Mouse (Mus musculus): ENCODE results near the gene Pvr. TPM values are rescaled to one million over a fixed set of nuclear protein-coding genes. Genes with fewer than 3 reads are reported as not detected.
"Not testable (repeated sequence)": the region's sequence is repeated elsewhere in the genome, so short reads cannot be mapped to it uniquely, and the experiment has no call there.

Pvr gene
- polyA plus RNA-seq, 1 experiment from 2014 or later: 10.3 TPM

- Histone ChIP-seq H3K4me3 (replicated peaks; ENCODE audit: low read length) (no peak overlapping the region), H3K9ac (replicated peaks; ENCODE audit: low read depth, low read length) (no peak overlapping the region), H3K27me3 (replicated peaks; ENCODE audit: control insufficient read depth, insufficient read depth, low read length) (no peaks in the 10 kb centered on the region), H3K27ac (ENCODE audit: low read length) (no peak overlapping the region), H3K9me3 (ENCODE audit: control insufficient read depth, low read length) (no peaks in the 10 kb centered on the region), H3K4me2 (ENCODE audit: low read length) (no peak overlapping the region), H3K4me1 (replicated peaks; ENCODE audit: control insufficient read depth, insufficient read depth, low read length) (peaks cover 8% of the 10 kb centered on the region; the same call in 1 of the 2 replicates), H3K36me3 (ENCODE audit: control insufficient read depth, insufficient read depth) (no peaks in the 10 kb centered on the region)
- no peak for ATAC-seq
- WGBS: 84% methylated on average over 11 of the region's 11 CpGs
Observed at GRCm38 (mm10) chr7:19937229-19937821, 16.4 kb upstream of the Pvr start.

GRCm38 (mm10) chr7:19935961-19936360 is 15.0 kb upstream of the Pvr start:
- H3K9ac ChIP-seq (replicated peaks; ENCODE audit: low read depth, low read length): no peak overlapping the region
- no peak for ATAC-seq
- no peak overlapping the region for H3K4me2 ChIP-seq (ENCODE audit: low read length)
- no peak overlapping the region for H3K4me3 ChIP-seq (replicated peaks; ENCODE audit: low read length)
- H3K27me3 ChIP-seq (replicated peaks; ENCODE audit: control insufficient read depth, insufficient read depth, low read length): no peaks in the 10 kb centered on the region
- WGBS: 68% methylated on average over 6 of the region's 6 CpGs
- H3K9me3 ChIP-seq (ENCODE audit: control insufficient read depth, low read length): no peaks in the 10 kb centered on the region
- H3K27ac ChIP-seq (ENCODE audit: low read length): no peak overlapping the region
- H3K36me3 ChIP-seq (ENCODE audit: control insufficient read depth, insufficient read depth): no peaks in the 10 kb centered on the region
- H3K4me1 ChIP-seq (replicated peaks; ENCODE audit: control insufficient read depth, insufficient read depth, low read length): peaks cover 8% of the 10 kb centered on the region; the same call in 1 of the 2 replicates

DNA sequence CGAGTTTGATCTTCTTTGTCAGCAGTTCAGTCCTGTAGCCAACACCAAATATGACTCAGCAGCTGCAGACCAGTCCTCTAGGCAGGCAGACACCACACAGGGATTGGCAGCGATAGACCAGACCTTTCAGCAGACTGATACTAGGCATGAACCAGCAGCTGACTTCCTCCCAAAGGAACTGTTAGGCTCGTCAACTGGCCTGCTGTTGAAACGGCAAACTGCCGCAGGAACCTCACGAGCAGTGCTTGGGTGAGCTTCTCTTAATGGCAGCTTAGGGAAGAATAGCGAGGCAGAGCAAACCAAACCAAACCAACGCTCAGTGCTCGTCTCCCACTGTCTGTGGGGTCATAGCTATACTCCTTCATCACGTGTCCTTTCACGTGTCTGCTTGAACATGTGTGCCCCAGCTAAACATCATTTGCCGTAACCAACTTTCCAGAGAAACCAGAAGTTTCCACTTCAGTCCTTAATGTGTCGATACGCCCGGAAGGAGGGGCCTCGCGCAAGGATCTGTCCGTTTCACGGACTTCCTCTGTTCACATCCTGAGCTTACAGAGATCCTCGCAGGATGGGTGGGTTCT is 14.3 kb upstream of the Pvr start:
- ATAC-seq: no peak
- Histone ChIP-seq H3K27ac (ENCODE audit: low read length) (no peak overlapping the region), H3K9ac (replicated peaks; ENCODE audit: low read depth, low read length) (no peak overlapping the region), H3K9me3 (ENCODE audit: control insufficient read depth, low read length) (no peaks in the 10 kb centered on the region), H3K27me3 (replicated peaks; ENCODE audit: control insufficient read depth, insufficient read depth, low read length) (no peaks in the 10 kb centered on the region), H3K4me2 (ENCODE audit: low read length) (no peak overlapping the region), H3K4me3 (replicated peaks; ENCODE audit: low read length) (no peak overlapping the region), H3K4me1 (replicated peaks; ENCODE audit: control insufficient read depth, insufficient read depth, low read length) (peaks cover 8% of the 10 kb centered on the region; the same call in 1 of the 2 replicates), H3K36me3 (ENCODE audit: control insufficient read depth, insufficient read depth) (no peaks in the 10 kb centered on the region)
- WGBS: 86% methylated on average over 20 of the region's 20 CpGs

GRCm38 (mm10) chr7:19932877-19933809 is 12.2 kb upstream of the Pvr start:
- Histone ChIP-seq H3K36me3 (ENCODE audit: control insufficient read depth, insufficient read depth) (no peaks in the 10 kb centered on the region), H3K27ac (ENCODE audit: low read length) (peak overlapping the region; percentile 52), H3K27me3 (replicated peaks; ENCODE audit: control insufficient read depth, insufficient read depth, low read length) (no peaks in the 10 kb centered on the region), H3K9ac (replicated peaks; ENCODE audit: low read depth, low read length) (no peak overlapping the region), H3K4me2 (ENCODE audit: low read length) (peak overlapping the region; percentile 40), H3K9me3 (ENCODE audit: control insufficient read depth, low read length) (no peaks in the 10 kb centered on the region), H3K4me3 (replicated peaks; ENCODE audit: low read length) (peak overlapping the region; percentile 36), H3K4me1 (replicated peaks; ENCODE audit: control insufficient read depth, insufficient read depth, low read length) (peaks cover 8% of the 10 kb centered on the region; the same call in 1 of the 2 replicates)
- ATAC-seq: peak; percentile 77
- 21% methylated on average over 20 of the region's 21 CpGs for WGBS

- H3K27me3 ChIP-seq (replicated peaks; ENCODE audit: control insufficient read depth, insufficient read depth, low read length): no peaks in the 10 kb centered on the region
- no peaks in the 10 kb centered on the region for H3K36me3 ChIP-seq (ENCODE audit: control insufficient read depth, insufficient read depth)
- no peaks in the 10 kb centered on the region for H3K9me3 ChIP-seq (ENCODE audit: control insufficient read depth, low read length)
- H3K27ac ChIP-seq (ENCODE audit: low read length): no peak overlapping the region
- ATAC-seq: peak; percentile 51
- peak overlapping the region; percentile 27 for H3K4me2 ChIP-seq (ENCODE audit: low read length)
- H3K9ac ChIP-seq (replicated peaks; ENCODE audit: low read depth, low read length): no peak overlapping the region; the same call in 1 of the 2 replicates
- peaks cover 8% of the 10 kb centered on the region; the same call in 1 of the 2 replicates for H3K4me1 ChIP-seq (replicated peaks; ENCODE audit: control insufficient read depth, insufficient read depth, low read length)
- WGBS: 23% methylated on average over 13 of the region's 13 CpGs
- no peak overlapping the region for H3K4me3 ChIP-seq (replicated peaks; ENCODE audit: low read length)
Observed at GRCm38 (mm10) chr7:19932133-19932876, 11.3 kb upstream of the Pvr start.

DNA sequence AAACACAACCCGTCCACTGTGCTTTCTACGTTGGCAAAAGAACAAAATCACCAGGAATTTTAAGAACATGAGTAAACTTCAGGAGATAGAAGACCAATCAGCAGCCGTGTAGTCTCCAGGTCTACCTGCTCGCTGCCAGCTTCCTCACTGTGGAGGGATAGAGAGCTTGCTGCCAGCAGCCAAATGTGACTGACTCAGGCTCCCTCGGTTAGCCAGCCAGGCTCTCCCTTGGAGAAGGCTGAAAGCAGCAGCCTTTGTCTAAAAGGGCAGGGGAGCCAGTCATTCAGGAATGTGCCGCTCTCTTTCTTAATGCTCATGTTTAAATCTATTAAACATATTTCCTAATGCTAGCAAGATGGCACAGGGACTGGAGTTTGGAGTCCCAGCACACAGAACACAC is 9.5 kb upstream of the Pvr start:
- H3K27ac ChIP-seq (ENCODE audit: low read length); H3K4me3 ChIP-seq (replicated peaks; ENCODE audit: low read length); H3K4me1 ChIP-seq (replicated peaks; ENCODE audit: control insufficient read depth, insufficient read depth, low read length); H3K27me3 ChIP-seq (replicated peaks; ENCODE audit: control insufficient read depth, insufficient read depth, low read length); H3K4me2 ChIP-seq (ENCODE audit: low read length); H3K9ac ChIP-seq (replicated peaks; ENCODE audit: low read depth, low read length); ATAC-seq; H3K36me3 ChIP-seq (ENCODE audit: control insufficient read depth, insufficient read depth); H3K9me3 ChIP-seq (ENCODE audit: control insufficient read depth, low read length): not testable (repeated sequence)
- 69% methylated on average over 6 of the region's 6 CpGs for WGBS

DNA sequence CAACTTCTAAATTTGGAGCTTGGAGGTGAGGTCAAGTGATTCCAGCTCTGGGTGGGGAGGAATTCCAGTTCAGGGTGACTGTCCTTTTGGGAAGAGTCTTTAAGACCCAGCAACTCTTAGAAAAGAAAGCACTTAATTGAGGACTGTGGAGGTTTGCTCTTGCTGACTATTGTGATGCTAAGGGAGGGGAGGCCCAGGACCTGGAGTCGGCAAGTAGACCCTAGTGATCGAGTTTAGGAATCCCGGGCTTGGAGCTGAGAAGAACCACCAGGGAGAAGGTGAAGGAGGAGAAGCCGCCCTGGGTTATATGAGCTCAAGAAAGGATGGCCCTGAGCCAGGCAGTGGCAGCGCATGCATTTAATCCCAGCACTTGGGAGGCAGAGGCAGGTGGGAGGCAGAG is 7.5 kb upstream of the Pvr start:
- H3K9me3 ChIP-seq (ENCODE audit: control insufficient read depth, low read length): no peaks in the 10 kb centered on the region
- WGBS: 59% methylated on average over 5 of the region's 5 CpGs
- H3K4me2 ChIP-seq (ENCODE audit: low read length): no peak overlapping the region
- H3K27me3 ChIP-seq (replicated peaks; ENCODE audit: control insufficient read depth, insufficient read depth, low read length): no peaks in the 10 kb centered on the region
- no peak overlapping the region for H3K9ac ChIP-seq (replicated peaks; ENCODE audit: low read depth, low read length)
- no peak overlapping the region for H3K4me3 ChIP-seq (replicated peaks; ENCODE audit: low read length)
- no peaks in the 10 kb centered on the region for H3K36me3 ChIP-seq (ENCODE audit: control insufficient read depth, insufficient read depth)
- ATAC-seq: no peak
- H3K4me1 ChIP-seq (replicated peaks; ENCODE audit: control insufficient read depth, insufficient read depth, low read length): peaks cover 8% of the 10 kb centered on the region; the same call in 1 of the 2 replicates
- no peak overlapping the region for H3K27ac ChIP-seq (ENCODE audit: low read length)

DNA sequence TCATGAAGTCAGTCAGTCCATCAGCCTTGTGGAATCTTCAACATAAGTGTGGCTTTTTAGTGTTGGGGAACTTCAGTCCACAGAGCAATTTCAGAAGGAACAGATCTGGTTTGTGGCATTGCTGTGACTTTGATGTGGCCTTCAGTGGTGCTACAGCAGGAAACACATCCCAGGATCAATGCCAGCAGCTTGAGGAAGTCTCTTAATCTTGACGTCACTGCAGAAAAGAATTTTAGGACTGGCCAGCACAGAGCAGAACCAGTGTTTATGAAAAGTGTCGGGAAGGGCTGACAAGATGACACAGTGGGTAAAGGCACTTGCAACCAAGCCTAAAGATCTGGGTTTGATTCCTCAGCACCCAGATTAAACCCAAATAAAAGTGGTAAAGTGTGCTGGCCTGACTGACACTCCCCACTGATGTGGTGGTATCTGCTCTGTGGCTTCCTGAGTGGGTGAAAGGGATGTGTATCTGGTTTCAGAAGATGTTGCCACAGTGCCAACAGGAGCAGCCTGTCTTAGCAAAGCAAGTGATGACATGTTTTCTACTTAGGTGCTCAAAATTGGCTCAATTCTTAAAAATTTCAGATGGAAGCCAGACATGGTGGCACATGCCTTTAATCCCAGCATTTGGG is 6.0 kb upstream of the Pvr start:
- H3K27me3 ChIP-seq (replicated peaks; ENCODE audit: control insufficient read depth, insufficient read depth, low read length): no peaks in the 10 kb centered on the region
- H3K9me3 ChIP-seq (ENCODE audit: control insufficient read depth, low read length): no peaks in the 10 kb centered on the region
- 87% methylated on average over 2 of the region's 2 CpGs for WGBS
- H3K4me1 ChIP-seq (replicated peaks; ENCODE audit: control insufficient read depth, insufficient read depth, low read length): no peaks in the 10 kb centered on the region
- H3K36me3 ChIP-seq (ENCODE audit: control insufficient read depth, insufficient read depth): no peaks in the 10 kb centered on the region
- H3K9ac ChIP-seq (replicated peaks; ENCODE audit: low read depth, low read length): no peak overlapping the region
- no peak for ATAC-seq
- no peak overlapping the region for H3K27ac ChIP-seq (ENCODE audit: low read length)
- H3K4me3 ChIP-seq (replicated peaks; ENCODE audit: low read length): no peak overlapping the region
- H3K4me2 ChIP-seq (ENCODE audit: low read length): no peak overlapping the region
